7 mouse cellular contexts compared by ENCODE assay signal in the genomic region with DNA sequence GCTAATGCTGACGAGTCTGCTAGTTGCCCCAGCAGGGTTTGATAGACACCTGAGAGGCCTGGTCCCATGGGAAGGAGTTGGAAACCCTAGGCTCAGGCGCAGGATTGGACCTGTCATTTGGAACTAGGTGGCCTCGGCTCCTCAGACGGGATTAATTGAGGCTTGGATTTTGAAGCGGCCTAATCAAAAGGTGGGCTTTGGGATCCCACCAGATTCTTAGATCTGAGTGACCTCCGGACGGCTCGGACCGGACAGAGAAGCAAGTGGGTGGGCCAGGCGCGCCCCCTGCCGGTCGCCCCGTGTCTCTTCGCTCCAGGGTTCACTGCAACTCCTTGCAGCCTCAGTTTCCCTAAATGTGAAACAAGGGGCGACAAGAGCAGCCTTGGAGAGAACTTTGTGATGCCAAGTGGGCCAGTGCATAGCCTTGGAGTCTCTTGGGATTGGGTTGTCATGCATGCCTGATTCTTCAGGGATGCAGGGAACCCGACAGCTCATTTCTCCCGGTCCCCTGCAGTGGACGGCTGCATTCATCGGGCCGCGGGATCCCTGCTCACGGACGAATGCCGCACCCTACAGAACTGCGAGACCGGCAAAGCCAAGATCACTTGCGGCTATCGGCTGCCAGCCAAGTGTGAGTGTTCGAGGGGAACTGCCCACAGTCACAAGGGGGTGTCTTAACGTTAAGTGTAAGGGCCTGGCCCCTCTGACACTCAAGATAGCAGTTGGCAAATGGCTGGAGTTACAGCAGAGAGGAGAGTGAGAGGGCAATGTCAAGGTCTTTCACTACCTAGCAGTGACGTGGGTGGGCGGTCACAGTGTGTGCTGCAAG. TPM values are rescaled to one million over a fixed set of nuclear protein-coding genes. Genes with fewer than 3 reads are reported as not detected.
DNase-seq lines count a peak whose midpoint lies in the region; ATAC-seq lines count a peak whose summit lies in the region.

No protein-coding gene starts in this region.

- H3K9me3 ChIP-seq in embryonic facial prominence, embryonic 10.5 days: no peaks in the 10 kb centered on the region
- no peaks in the 10 kb centered on the region for H3K9me3 ChIP-seq in heart, embryonic 11.5 days (replicated peaks; ENCODE audit: control insufficient read depth, low read length)

- peak; percentile 41 for DNase-seq in ES-CJ7 (ENCODE audit: low read depth, low spot score)
- DNase-seq in adrenal gland, postnatal 10 days: peak; percentile 82
- peak; percentile 84 for DNase-seq in embryonic facial prominence, embryonic 10.5 days (ENCODE audit: low spot score)
- DNase-seq in kidney, postnatal 10 days: peak; percentile 88
- peak; percentile 73 for DNase-seq in lung, postnatal 14 days
- peak; percentile 69 for DNase-seq in right cerebral cortex, postnatal 4 days

- 18% methylated on average over 33 of the region's 33 CpGs for WGBS in embryonic facial prominence, embryonic 10.5 days
- WGBS in heart, embryonic 11.5 days (ENCODE audit: insufficient replicate concordance): 14% methylated on average over 33 of the region's 33 CpGs

- H3K4me2 ChIP-seq in heart, embryonic 11.5 days: peak overlapping the region; percentile 49

- H3K4me3 ChIP-seq in embryonic facial prominence, embryonic 10.5 days: peak overlapping the region; percentile 14; the same call in 1 of the 2 replicates
- H3K4me3 ChIP-seq in heart, embryonic 11.5 days (ENCODE audit: low read depth, low read length): peak overlapping the region; percentile 12; the same call in 1 of the 2 replicates

- ATAC-seq in heart, embryonic 11.5 days (replicated peaks; ENCODE audit: insufficient number of reproducible peaks, low FRiP score, low TSS enrichment): 0 out of 2 replicates have a peak, but pooled peaks have one; percentile 5

- H3K27me3 ChIP-seq in embryonic facial prominence, embryonic 10.5 days (replicated peaks; ENCODE audit: low read depth, poor library complexity, severe bottlenecking): peaks cover 7% of the 10 kb centered on the region
- H3K27me3 ChIP-seq in heart, embryonic 11.5 days (ENCODE audit: control insufficient read depth, insufficient read depth, low read length): no peaks in the 10 kb centered on the region

- H3K27ac ChIP-seq in embryonic facial prominence, embryonic 10.5 days (replicated peaks): no peak overlapping the region
- H3K27ac ChIP-seq in heart, embryonic 11.5 days (ENCODE audit: low read depth, low read length): no peak overlapping the region

- peaks cover 45% of the 10 kb centered on the region for H3K36me3 ChIP-seq in embryonic facial prominence, embryonic 10.5 days (replicated peaks)
- H3K36me3 ChIP-seq in heart, embryonic 11.5 days (ENCODE audit: control insufficient read depth, insufficient read depth, low read length): peaks cover 27% of the 10 kb centered on the region

- peaks cover 44% of the 10 kb centered on the region for H3K4me1 ChIP-seq in embryonic facial prominence, embryonic 10.5 days
- H3K4me1 ChIP-seq in heart, embryonic 11.5 days (ENCODE audit: control insufficient read depth, insufficient read depth, low read length): peaks cover 15% of the 10 kb centered on the region

- H3K9ac ChIP-seq in heart, embryonic 11.5 days (ENCODE audit: low read depth, low read length): peak overlapping the region; percentile 34; the same call in 1 of the 2 replicates

RNA-seq across cellular contexts. Expression of gene Otub1, which starts 10.0 kb away (rescaled TPM):
- 100 to 1,000 TPM; 104 to 105 TPM for total RNA-seq in adrenal gland, postnatal 10 days (2021)
- 275 and 276 TPM in 2 replicates for polyA plus RNA-seq in embryonic facial prominence, embryonic 10.5 days (2016; fragmentation: Nextera tagmentation; extraction: Ambion mirVana)
- polyA plus RNA-seq in heart, embryonic 11.5 days (2014; fragmentation: Nextera tagmentation; extraction: Ambion mirVana): 172 and 186 TPM in 2 replicates

RNA-seq across cellular contexts. Expression of gene Cox8a, which starts 21.3 kb away (rescaled TPM):
- 1,000 to 10,000 TPM; 1,477 to 1,649 TPM for total RNA-seq in adrenal gland, postnatal 10 days (2021)
- 867 and 877 TPM in 2 replicates for polyA plus RNA-seq in embryonic facial prominence, embryonic 10.5 days (2016; fragmentation: Nextera tagmentation; extraction: Ambion mirVana)
- 1,752 and 1,771 TPM in 2 replicates for polyA plus RNA-seq in heart, embryonic 11.5 days (2014; fragmentation: Nextera tagmentation; extraction: Ambion mirVana)

RNA-seq across cellular contexts. Expression of gene Naa40, which starts 44.9 kb away (rescaled TPM):
- 10 to 100 TPM; 27.2 to 38.8 TPM for total RNA-seq in adrenal gland, postnatal 10 days (2021)
- polyA plus RNA-seq in embryonic facial prominence, embryonic 10.5 days (2016; fragmentation: Nextera tagmentation; extraction: Ambion mirVana): 93.2 and 94.4 TPM in 2 replicates
- polyA plus RNA-seq in heart, embryonic 11.5 days (2014; fragmentation: Nextera tagmentation; extraction: Ambion mirVana): 62.1 and 68.6 TPM in 2 replicates
